9 mouse cellular contexts compared by ENCODE assay signal in genomic region chr6:91173221-91173880, GRCm38 (mm10). TPM values are rescaled to one million over a fixed set of nuclear protein-coding genes. Genes with fewer than 3 reads are reported as not detected.
DNase-seq lines count a peak whose midpoint lies in the region; ATAC-seq and TF ChIP-seq lines count a peak whose summit lies in the region.
"Had no signal": no experiment of that assay in that cellular context is flagged by ENCODE, and none has a peak within 500 bp of the region (broad histone marks: within the 10 kb centered on the region; RNA-seq: fewer than 3 reads in every experiment).

No protein-coding gene starts in this region.

- intact Hi-C loops in heart, adult 2 months (cut with DNase I) = loop anchor here (1.0 kb wide), 2 partner anchors 104 to 108 kb away; no protein-coding TSS in a partner anchor

- H3K4me3 ChIP-seq in heart, adult 2 months = no peak overlapping the region
- no peak overlapping the region for H3K4me3 ChIP-seq in liver, embryonic 14.5 days (ENCODE audit: insufficient read depth in 1 of 2, low read depth in 2 of 2, low read length in 2 of 2)
- H3K4me3 ChIP-seq in neural tube, embryonic 15.5 days (replicated peaks) = no peak overlapping the region
- H3K4me3 ChIP-seq: myocyte had no signal

- peak; percentile 82 for TF ChIP-seq CTCF in heart, adult 2 months (IDR thresholded peaks at IDR 0.05)
- TF ChIP-seq CTCF in liver, embryonic 14.5 days (IDR thresholded peaks at IDR 0.05; ENCODE audit: low read depth) = peak; percentile 70

- DNase-seq in 416B (ENCODE audit: low read depth) (peak; percentile 33), R1 (ENCODE audit: low read depth, low spot score) (peak; percentile 49)
- DNase-seq in embryo, embryonic 11 days = peak; percentile 76
- DNase-seq in heart, adult 2 months = peak; percentile 66 to 83
- DNase-seq in kidney, adult 8-10 months = peak; percentile 31 to 49
- DNase-seq in liver, embryonic 14.5 days (ENCODE audit: low read depth in 3 of 3, low spot score in 3 of 3) = no peak
- DNase-seq in spleen, postnatal 36 days (ENCODE audit: low spot score in 2 of 2) = no peak

- peak; percentile 33 for ATAC-seq in liver, embryonic 14.5 days (ENCODE audit: insufficient read depth)
- ATAC-seq in neural tube, embryonic 15.5 days (ENCODE audit: low FRiP score) = 0 out of 2 replicates have a peak, but pooled peaks have one; percentile 39

- TF ChIP-seq EP300 in heart, adult 2 months (IDR thresholded peaks at IDR 0.05; ENCODE audit: insufficient read depth, low read depth, low read length) = peak; percentile 77; the same call in 1 of the 2 replicates
- no peak for TF ChIP-seq EP300 in liver, embryonic 14.5 days (IDR thresholded peaks at IDR 0.05; ENCODE audit: low read depth)

- TF ChIP-seq POLR2A in heart, adult 2 months (IDR thresholded peaks at IDR 0.05; ENCODE audit: insufficient read depth, low read depth, low read length) = no peak

- no peaks in the 10 kb centered on the region for H3K36me3 ChIP-seq in heart, adult 2 months (ENCODE audit: control insufficient read depth, insufficient read depth, low read length)
- no peaks in the 10 kb centered on the region; the same call in 1 of the 2 replicates for H3K36me3 ChIP-seq in liver, embryonic 14.5 days (replicated peaks; ENCODE audit: control insufficient read depth, insufficient read depth, low read depth)
- peaks cover 40% of the 10 kb centered on the region for H3K36me3 ChIP-seq in neural tube, embryonic 15.5 days

- no peaks in the 10 kb centered on the region; the same call in 1 of the 2 replicates for H3K4me1 ChIP-seq in heart, adult 2 months (ENCODE audit: control insufficient read depth, insufficient read depth, low read length)
- peaks cover 0 to 5% of the 10 kb centered on the region in 2 experiments; a peak in 3 of 4 replicates for H3K4me1 ChIP-seq in liver, embryonic 14.5 days (replicated peaks; ENCODE audit: control insufficient read depth in 2 of 2, insufficient read depth in 2 of 2, low read length in 1 of 2)
- H3K4me1 ChIP-seq in neural tube, embryonic 15.5 days = no peaks in the 10 kb centered on the region

- H3K9ac ChIP-seq in heart, adult 2 months (ENCODE audit: low read depth, low read length) = no peak overlapping the region
- no peak overlapping the region for H3K9ac ChIP-seq in liver, embryonic 14.5 days (replicated peaks)
- H3K9ac ChIP-seq in neural tube, embryonic 15.5 days (replicated peaks) = no peak overlapping the region

- no peak overlapping the region for H3K27ac ChIP-seq in heart, adult 2 months
- no peak overlapping the region for H3K27ac ChIP-seq in liver, embryonic 14.5 days
- H3K27ac ChIP-seq in neural tube, embryonic 15.5 days (replicated peaks) = no peak overlapping the region

- no peak overlapping the region for H3K4me2 ChIP-seq in liver, embryonic 14.5 days (ENCODE audit: low read depth)
- H3K4me2 ChIP-seq in neural tube, embryonic 15.5 days = no peak overlapping the region

- no peaks in the 10 kb centered on the region for H3K79me2 ChIP-seq in heart, adult 2 months (replicated peaks; ENCODE audit: control insufficient read depth, insufficient read depth, low read length)

- H3K9me3 ChIP-seq in liver, embryonic 14.5 days (ENCODE audit: control insufficient read depth, low read length) = no peaks in the 10 kb centered on the region
- H3K9me3 ChIP-seq in neural tube, embryonic 15.5 days (replicated peaks) = no peaks in the 10 kb centered on the region

- 44% methylated on average over 7 of the region's 7 CpGs for WGBS in heart, adult 2 months
- WGBS in liver, embryonic 14.5 days (ENCODE audit: insufficient replicate concordance) = 35% methylated on average over 7 of the region's 7 CpGs
- 51% methylated on average over 7 of the region's 7 CpGs for WGBS in neural tube, embryonic 15.5 days

- H3K27me3 ChIP-seq in heart, adult 2 months (ENCODE audit: control insufficient read depth, insufficient read depth, low read length) = no peaks in the 10 kb centered on the region
- no peaks in the 10 kb centered on the region for H3K27me3 ChIP-seq in liver, embryonic 14.5 days (ENCODE audit: control insufficient read depth, insufficient read depth, low read length)
- no peaks in the 10 kb centered on the region for H3K27me3 ChIP-seq in neural tube, embryonic 15.5 days (replicated peaks)

RNA-seq across cellular contexts. Expression of gene Hdac11, which starts 16.9 kb away (rescaled TPM):
- total RNA-seq in heart, adult 2 months (2021) = 10 to 100 TPM; 17.4 to 18.4 TPM
- polyA plus RNA-seq in heart, adult 2 months (2012; rRNA removed) = 22.7 and 28.4 TPM in 2 replicates
- 9.2 and 12.1 TPM in 2 replicates for polyA plus RNA-seq in liver, embryonic 14.5 days (2012; rRNA removed)
- polyA plus RNA-seq in liver, embryonic 14.5 days (2014; fragmentation: Nextera tagmentation; extraction: Ambion mirVana) = 4.8 and 6.0 TPM in 2 replicates
- 41.7 and 51.5 TPM in 2 replicates for polyA plus RNA-seq in neural tube, embryonic 15.5 days (2015; fragmentation: Nextera tagmentation; extraction: Ambion mirVana)

RNA-seq across cellular contexts. Expression of gene Fbln2, which starts 38.9 kb away (rescaled TPM):
- total RNA-seq in heart, adult 2 months (2021) = 10 to 100 TPM; 55.8 to 56.9 TPM
- polyA plus RNA-seq in heart, adult 2 months (2012; rRNA removed) = 117 and 153 TPM in 2 replicates
- polyA plus RNA-seq in liver, embryonic 14.5 days (2012; rRNA removed) = 4.0 and 5.1 TPM in 2 replicates
- polyA plus RNA-seq in liver, embryonic 14.5 days (2014; fragmentation: Nextera tagmentation; extraction: Ambion mirVana) = 4.3 and 4.4 TPM in 2 replicates
- polyA plus RNA-seq in neural tube, embryonic 15.5 days (2015; fragmentation: Nextera tagmentation; extraction: Ambion mirVana) = 33.7 and 47.7 TPM in 2 replicates

RNA-seq across cellular contexts. Expression of gene Nup210, which starts 56.7 kb away (rescaled TPM):
- 1 to 10 TPM; 2.5 to 3.4 TPM for total RNA-seq in heart, adult 2 months (2021)
- 2.4 and 6.4 TPM in 2 replicates for polyA plus RNA-seq in heart, adult 2 months (2012; rRNA removed)
- 24.4 and 32.4 TPM in 2 replicates for polyA plus RNA-seq in liver, embryonic 14.5 days (2012; rRNA removed)
- polyA plus RNA-seq in liver, embryonic 14.5 days (2014; fragmentation: Nextera tagmentation; extraction: Ambion mirVana) = 35.1 and 38.5 TPM in 2 replicates
- polyA plus RNA-seq in neural tube, embryonic 15.5 days (2015; fragmentation: Nextera tagmentation; extraction: Ambion mirVana) = 15.4 and 18.4 TPM in 2 replicates

Comparison
In these comparisons a context has a peak if more than half of its experiments do, and no peak if none do; other contexts are left out.
1. DNase-seq: peak in 416B (single experiment), R1 (single experiment), embryo, embryonic 11 days (single experiment), heart, adult 2 months (2 of 2) and kidney, adult 8-10 months (2 of 2); none in liver, embryonic 14.5 days (0 of 3) and spleen, postnatal 36 days (0 of 2).